Mouse (Mus musculus): ENCODE data around the gene Rpap3.

Gene Rpap3

DNA sequence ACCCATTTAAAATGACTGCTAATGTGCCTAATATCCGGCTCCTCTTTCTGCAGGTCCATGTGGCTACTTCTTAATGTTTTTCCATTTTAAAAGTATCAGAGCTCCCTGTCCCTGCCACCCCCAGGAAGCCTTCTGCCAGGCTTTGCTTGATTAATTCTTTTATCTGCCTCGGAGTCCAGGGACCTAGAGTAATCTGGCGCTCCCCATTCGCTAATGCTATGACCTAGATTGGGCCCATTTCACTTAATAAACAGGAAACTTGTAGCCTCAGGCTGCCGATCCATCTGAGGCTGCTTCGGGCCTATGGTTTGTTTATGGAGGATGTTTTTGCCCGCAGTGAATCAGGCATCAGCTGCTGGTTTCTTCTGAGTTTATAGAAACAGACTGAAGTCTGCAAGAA is 59.2 kb downstream of the Rpap3 start:
- DNase-seq (ENCODE audit: low spot score), result no peak

- DNase-seq (ENCODE audit: low spot score), result no peak
Measured at GRCm38 (mm10) chr15:97643986-97644385, 61.6 kb downstream of the Rpap3 start.

Measured in embryo, embryonic 10 days (tissue).